Mouse (Mus musculus): Measurements from ENCODE around the gene Rhbdf1. TPM values are rescaled to one million over a fixed set of nuclear protein-coding genes. Genes with fewer than 3 reads are reported as not detected.
A peak's percentile ranks its signal among the peaks of the same experiment; 100 is the strongest.

The Rhbdf1 gene
- 10 to 100 TPM; 26.3 to 35.3 TPM for total RNA-seq (2021)
- long read RNA-seq, experiment 1, transcript Rhbdf1-201 (18 exons, 2,946 nt), result major isoform, 20 of 68 reads
- long read RNA-seq, experiment 1, partial matches to known transcripts, result 5 of 68 reads
- long read RNA-seq, experiment 1, other reads (novel, unspliced or antisense), result 43 of 68 reads
- long read RNA-seq, experiment 2, transcript Rhbdf1-201 (18 exons, 2,946 nt), result major isoform, 17 of 51 reads
- long read RNA-seq, experiment 2, partial matches to known transcripts, result 3 of 51 reads
- long read RNA-seq, experiment 2, other reads (novel, unspliced or antisense), result 31 of 51 reads

GRCm38 (mm10) chr11:32221951-32222409, at the start of gene Rhbdf1:
Gene Rhbdf1 (minus strand): TSS chr11:32222300.
- DNase-seq, result peak; percentile 79

- DNase-seq, result no peak
These were observed 49.1 kb upstream of the Rhbdf1 start for GRCm38 (mm10) chr11:32271178-32271577.

GRCm38 (mm10) chr11:32268952-32269351, 46.9 kb upstream of the Rhbdf1 start:
- no peak for DNase-seq

- no peak for DNase-seq
These were observed 45.9 kb upstream of the Rhbdf1 start for GRCm38 (mm10) chr11:32267964-32268363.

DNA sequence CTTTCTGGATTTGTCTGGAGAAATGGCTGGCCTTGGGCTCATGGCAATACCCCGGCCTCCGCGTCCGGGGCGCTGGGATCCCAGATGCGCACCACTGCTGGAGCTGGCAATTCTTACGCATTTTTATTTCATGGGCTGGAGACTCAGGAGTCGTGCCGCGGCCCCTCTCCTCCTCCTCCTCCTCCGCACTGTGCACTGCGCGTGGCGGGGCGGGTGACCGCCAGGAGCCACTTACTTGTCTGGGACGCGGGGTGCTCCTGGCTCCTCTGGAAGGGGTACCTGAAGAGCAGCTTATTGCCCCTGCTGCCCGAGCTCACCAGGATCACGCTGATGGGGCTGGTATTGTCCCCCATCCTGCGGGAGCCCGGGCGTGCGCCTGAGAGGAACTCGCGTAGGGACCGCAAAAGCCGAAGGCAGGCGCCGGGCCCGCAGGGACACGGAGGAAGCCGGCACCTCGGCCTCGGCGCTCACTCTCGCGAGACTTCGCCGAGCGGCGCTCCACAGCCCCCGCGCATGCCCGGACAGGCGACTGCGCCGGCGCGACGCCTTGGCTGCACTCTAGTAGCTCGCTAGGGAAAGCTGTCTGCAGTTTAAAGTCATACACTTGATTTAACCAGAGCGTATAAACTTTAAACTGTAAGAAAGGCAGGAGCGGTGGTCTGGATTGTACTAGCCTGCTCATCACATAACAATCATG, 45.2 kb upstream of the Rhbdf1 start, which contains the start of gene Nprl3:
Gene Nprl3 (minus strand): TSS at position 520 of the 697 bp plus-strand sequence.
- DNase-seq, result peak; percentile 98

- DNase-seq, result no peak
These were observed 44.7 kb upstream of the Rhbdf1 start for GRCm38 (mm10) chr11:32266776-32267175.

DNA sequence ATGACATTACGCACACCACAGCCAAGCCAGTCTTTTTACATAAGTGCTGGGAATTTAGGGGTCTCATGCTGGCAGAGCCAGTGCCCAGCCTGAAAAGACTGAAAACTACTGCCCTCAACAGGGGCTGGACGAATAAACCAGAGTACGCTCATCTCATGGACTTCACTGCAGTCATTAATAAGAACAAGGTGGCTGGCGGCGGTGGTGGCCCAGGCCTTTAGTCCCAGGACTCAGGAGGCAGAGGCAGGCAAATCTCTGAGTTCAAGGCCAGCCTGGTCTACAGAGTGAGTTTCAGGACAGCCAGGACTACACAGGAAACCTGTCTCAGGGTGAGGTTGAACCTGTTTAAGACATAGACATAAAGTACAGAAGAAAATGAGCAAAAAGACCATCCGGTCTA, 44.1 kb upstream of the Rhbdf1 start:
- no peak for DNase-seq

DNA sequence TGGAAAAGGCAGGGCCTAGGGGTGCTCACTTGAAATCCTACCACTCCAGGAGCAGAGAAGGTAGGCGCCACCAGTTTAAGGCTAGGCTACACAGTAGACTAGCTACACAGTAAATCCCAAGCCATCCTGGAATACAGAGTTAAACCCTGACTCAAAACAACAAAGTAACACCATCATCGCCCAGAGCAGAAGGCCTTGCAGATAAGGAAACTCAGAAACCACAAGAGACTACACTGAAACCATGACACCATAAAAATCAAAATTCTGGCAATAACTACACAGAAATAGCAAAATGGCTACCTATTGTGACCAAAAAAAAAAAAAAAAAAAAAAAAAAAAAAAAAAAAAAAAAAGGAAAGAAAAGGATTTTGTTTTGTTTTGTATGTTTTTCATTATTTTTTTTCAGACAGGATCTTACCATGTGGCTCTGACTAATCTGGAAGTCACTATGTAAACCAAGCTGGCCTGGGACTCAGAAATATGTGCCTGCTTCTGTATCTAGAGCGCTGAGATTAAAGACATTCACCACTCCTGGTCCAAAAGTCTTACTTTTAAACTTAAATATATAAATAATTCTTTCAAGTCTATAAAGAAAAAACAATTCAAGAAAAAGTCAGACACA, 43.1 kb upstream of the Rhbdf1 start:
- DNase-seq, result no peak

DNA sequence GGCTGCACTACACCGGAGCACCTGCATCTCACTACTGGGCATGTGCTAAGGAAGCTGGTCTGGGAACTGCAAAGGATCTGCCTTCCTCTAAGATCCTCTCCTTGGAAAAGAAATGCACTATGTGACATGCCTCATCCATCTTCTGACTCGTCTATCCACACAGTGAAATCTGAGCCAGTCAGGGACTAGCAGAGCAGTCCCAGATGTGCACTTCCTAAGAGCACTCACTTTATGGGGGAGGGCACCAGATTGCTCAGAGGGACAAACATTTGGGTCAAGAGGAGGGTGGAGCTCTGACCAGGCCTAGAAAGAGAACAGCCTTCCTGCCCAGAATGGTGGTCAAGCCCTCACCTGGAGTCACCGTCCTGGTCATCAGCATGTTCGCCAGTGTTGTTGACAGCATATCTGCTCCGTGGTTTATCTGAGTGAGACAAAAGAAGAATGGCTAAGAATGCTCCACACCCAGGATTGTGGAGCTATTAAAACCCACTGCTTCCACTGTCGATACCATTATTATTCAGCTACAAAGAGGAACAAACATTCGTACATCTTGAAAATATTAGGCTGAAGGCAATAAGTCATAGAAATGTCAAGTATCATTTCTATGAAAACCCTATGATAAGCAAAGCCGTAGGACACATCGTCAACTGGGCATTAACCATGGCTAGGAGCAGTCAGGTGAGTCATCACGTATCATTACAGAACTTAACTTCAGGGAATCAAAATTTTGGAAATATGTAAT, 40.7 kb upstream of the Rhbdf1 start:
- no peak for DNase-seq

DNA sequence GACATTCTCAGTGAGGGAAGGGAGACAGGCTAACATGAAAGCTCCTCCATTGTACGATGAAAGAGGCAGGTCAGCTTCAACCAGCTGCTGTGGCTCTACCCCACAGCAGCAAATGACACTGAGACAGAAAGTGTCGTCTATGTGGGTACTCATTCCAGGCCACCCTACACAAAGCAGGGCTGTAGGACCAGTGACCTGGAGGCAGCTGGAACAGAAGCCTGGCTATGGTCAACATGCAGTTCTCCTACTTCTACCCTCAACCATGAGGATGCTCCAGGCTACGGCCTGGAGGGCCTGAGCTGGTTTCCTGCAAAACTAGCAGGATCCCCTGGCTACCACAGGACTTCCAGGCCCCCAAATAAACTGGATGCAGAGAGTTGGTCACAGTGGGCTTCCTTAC, 34.5 kb upstream of the Rhbdf1 start:
- no peak for DNase-seq

DNA sequence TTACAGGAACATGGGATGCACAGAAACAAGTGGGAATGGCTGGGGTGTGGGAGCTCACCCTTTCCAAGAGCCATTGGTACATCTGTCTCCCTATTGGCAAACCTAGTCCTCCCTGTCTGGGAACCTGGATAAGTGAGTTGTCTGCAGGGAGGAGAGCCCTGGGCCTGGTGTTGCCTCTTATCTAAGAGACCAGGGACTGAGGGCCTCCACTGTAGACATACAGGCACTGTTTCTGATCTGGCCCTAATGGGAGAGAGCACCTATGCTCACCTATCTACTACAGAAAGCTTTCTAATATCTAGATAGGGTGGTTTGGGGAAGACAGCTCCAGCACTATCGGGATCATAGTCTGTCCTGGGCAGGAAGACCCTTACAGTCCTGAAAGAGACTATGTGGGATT, 34.0 kb upstream of the Rhbdf1 start:
- DNase-seq, result no peak

GRCm38 (mm10) chr11:32253121-32253520, 31.0 kb upstream of the Rhbdf1 start:
- DNase-seq, result no peak

GRCm38 (mm10) chr11:32250880-32251763, 29.0 kb upstream of the Rhbdf1 start:
- DNase-seq, result no peak

DNA sequence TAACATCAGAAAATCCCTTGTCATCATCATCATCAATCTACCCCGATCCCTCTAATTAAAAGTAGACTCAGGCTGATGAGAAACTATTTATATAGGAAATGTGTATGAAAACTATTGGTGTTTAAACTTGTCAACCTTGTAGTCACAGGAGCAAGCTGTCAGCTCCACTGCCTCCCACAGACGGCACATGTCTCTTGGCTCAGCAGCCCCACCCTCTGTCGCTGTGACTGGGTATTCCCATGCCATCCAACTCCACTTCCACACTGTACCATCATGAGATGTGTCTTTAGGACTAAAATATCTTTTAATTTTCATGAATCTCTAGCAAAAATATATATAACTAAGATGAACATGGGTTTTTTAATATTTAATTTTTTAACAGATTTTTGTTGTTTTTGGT, 26.2 kb upstream of the Rhbdf1 start:
- DNase-seq, result no peak

GRCm38 (mm10) chr11:32247068-32247467, 25.0 kb upstream of the Rhbdf1 start:
- DNase-seq, result no peak

DNA sequence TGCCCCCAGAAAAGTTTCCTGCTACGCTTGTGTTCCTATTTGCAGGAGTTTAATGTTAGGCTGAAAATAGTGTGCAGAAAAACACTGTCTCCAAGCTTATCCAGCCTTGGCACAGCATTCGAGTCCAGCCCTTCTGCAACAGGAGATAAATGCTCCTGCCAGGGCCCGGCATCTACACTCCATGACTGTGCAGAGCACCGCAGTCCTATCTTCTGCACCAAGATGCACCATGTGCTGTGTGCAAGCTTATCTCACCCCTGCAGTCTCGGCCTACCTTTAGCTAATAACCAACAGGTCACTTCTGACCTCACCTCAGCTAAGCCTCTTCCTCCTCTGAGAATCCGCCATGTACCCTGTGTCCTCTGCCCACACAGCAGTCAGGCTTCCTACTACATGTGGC, 23.5 kb upstream of the Rhbdf1 start:
- DNase-seq, result no peak

DNA sequence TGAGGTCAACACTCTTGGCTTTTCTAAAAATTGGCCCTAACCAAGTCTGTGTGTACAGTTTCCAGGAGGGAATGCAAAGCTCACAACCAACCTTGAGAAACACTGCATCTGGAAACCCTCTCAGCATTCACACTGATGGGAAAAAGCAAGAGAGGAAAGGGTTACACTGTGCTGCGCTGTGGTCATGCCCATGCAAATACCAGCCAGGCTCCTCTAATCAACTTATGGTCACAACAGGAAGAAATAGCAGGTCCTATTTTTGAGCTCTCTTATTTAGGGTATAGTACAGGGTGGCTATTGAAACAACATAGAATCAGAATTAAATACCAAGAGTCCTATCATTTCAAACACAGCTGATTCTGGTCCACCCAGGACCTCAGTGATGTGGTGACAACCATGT, 22.5 kb upstream of the Rhbdf1 start:
- no peak for DNase-seq

- peak; percentile 64 for DNase-seq
These were observed 22.0 kb upstream of the Rhbdf1 start for GRCm38 (mm10) chr11:32244064-32244463.

DNA sequence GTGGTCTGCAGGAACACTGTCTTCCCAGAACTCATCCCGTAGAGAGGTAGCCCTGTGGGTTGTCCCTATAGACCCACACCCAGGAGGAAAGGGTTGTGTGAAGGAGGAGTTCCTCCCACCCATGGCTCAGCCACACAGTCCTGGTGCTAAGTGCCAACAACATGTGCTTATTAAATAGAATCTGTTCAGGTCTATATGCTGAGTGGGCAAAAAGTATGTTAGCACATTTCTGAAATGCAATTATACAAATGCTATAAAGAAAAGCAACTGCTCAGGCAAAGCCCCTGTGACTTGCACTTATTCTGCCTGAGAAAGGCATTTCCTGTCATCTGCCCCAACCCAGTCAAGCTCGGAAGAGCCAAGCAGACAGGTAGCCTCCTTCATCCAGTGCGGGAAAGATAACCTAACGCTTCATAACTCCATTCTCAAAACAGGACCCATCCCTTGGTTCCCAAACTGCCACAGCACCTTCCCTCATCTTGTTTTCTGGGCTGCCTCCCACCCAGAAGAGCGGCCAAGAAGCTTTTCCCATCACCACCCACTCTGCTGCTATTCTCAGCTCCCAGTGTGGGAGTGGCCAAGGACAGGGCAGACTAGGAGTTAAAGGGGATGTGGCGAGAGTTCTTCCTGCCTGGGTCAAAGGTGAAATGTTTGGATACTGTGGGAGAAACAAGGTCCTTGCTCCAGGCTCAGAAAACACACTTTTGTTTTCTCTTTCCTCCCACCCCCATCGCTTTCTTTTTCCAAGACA, 21.3 kb upstream of the Rhbdf1 start:
- no peak for DNase-seq

DNA sequence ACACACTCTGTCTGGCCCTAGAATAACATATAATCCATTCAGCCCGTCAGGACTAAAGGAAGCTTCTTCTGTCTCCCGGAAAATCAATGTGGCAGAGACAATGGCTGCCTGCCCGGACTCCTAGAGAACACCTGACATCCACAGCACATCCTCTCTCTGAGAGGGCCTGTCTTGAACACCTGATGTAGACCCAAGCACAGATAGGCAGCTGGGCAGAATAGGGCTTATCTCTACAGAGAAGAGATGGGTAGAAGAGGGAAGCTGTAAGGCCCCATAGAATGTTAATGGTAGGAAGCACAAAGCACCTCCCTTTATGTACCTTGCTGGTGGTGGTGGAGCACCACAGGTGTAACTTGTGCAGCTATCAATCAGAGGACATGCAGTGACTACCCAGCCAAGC, 20.1 kb upstream of the Rhbdf1 start:
- no peak for DNase-seq

DNA sequence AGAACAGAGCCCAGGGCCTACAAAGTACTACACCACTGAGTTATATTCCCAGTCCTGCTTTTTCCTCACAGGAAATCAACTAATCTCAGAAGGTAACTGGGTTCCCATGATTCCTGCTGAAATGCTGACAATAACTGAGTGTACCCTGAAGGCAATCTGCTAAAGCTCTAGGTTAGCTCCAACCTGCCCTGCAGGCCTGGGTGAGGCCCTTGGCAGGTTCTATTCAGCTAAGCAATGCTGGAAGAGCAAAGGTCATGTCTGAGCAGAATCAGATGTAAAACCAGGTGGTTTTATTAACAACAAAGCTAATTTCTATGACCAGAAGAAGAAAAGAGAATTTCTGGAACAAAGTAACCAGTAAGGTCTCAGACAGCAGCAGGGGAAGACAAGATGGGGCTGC, 19.3 kb upstream of the Rhbdf1 start:
- DNase-seq, result no peak

All from gastrocnemius, postnatal 10 days (tissue).